Mouse (Mus musculus) ES-E14 (cell line): ENCODE data around the gene Ush1g.

ENCODE experiments used
- MAFK ChIP-seq: IDR thresholded peaks from 2 replicates; pipeline ENCODE4 v1.6.1; 2014; ENCODE audit warnings: mild to moderate bottlenecking, low read depth, low read length, inconsistent platforms; ENCODE audit not compliant: insufficient read depth
- ZC3H11A ChIP-seq: IDR thresholded peaks from 2 replicates; pipeline ENCODE4 v1.6.1; 2012; ENCODE audit warnings: low read depth, mild to moderate bottlenecking, inconsistent platforms, low read length, borderline replicate concordance

- TF ChIP-seq ZC3H11A: no peak
- TF ChIP-seq MAFK: no peak
These were observed 50.8 kb downstream of the Ush1g start for GRCm38 (mm10) chr11:115271052-115271451.
